Mouse (Mus musculus): ENCODE measurements around the gene Hbs1l. TPM values are rescaled to one million over a fixed set of nuclear protein-coding genes. Genes with fewer than 3 reads are reported as not detected.

Hbs1l gene
- polyA plus RNA-seq, 1 experiment = 27.3 TPM

DNA sequence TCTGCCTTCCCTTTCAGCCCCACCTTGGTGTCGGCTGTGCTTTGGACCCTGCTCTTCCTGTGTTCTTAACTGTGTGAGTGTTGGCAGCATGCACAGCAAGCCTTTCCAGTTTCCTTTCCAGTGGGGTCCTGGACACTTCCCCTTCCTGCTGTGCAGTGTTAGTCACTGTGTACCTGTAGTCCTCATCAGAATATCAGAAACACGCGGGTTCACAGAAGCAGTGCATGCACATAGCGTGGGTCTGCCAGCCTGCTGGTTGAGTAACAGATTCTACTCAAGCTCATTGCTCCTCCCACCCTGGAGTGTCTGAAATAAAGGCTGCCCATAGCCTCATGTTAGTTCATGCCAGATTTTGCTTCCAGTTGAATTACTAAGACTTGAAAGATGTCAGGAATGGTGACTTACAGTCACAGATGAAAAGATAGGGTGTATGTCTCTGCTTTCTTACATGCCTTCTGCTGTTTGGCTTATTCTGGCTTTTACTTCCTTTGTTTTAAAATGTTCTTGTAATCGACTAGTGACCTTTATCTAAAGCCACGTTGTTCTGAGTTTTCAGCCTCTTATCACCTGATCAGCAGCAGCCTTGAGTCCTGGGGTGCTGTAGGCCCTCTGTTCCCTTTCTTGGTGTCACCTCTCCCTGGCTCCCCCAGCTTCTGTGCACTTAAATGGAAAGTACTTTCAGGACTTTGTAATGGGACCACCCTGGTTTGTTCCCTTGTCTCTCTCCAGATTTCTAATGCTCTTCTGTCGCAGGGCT lies 38.7 kb downstream of the Hbs1l start:
- peaks cover 3% of the 10 kb centered on the region; the same call in 1 of the 2 replicates for H3K4me1 ChIP-seq (ENCODE audit: control insufficient read depth, insufficient read depth, insufficient read length, low read length)
- H3K27ac ChIP-seq (replicated peaks; ENCODE audit: low read depth, low read length) = no peak overlapping the region
- no peak overlapping the region for H3K4me3 ChIP-seq (ENCODE audit: insufficient read depth, low read depth, low read length)

DNA sequence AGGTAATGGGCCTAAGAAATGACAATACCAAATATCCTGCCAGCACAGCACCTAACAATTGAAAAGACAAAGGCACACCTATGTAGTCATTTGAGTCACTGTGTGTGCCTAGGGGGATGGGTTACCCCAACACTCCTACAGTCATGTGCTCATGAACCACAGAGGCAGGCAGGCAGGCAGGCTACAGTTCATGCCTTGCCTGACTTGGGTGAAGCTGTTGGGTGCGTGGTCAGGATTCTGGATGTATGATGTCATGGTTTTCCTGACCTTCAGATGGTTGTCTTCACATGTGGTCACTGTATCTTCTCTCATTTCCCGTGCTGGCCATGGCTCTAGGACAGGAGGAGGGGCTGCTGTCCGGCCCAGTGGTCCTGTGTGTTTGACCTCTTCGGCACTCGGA lies 39.8 kb downstream of the Hbs1l start:
- H3K27ac ChIP-seq (replicated peaks; ENCODE audit: low read depth, low read length) = no peak overlapping the region
- H3K4me3 ChIP-seq (ENCODE audit: insufficient read depth, low read depth, low read length) = no peak overlapping the region
- H3K4me1 ChIP-seq (ENCODE audit: control insufficient read depth, insufficient read depth, insufficient read length, low read length) = peaks cover 3% of the 10 kb centered on the region; the same call in 1 of the 2 replicates

DNA sequence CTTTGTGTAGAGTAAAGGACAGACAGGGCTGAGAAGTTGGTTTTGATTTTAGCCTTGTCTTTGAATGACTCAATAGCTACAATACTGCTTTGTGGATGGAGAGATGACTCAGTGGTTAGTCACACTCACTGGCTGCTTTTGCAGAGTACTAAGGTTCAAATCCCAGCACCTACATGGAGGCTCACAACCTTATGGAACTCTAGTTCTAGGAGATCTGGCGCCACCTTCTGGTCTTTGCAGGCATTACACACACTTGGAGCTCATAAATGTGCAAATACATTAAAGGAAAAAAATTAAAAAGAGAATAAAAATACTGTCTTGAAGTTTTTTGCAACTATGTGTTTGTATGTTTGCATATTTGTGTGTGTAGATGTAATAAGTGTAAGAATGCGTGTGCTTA lies 41.4 kb downstream of the Hbs1l start:
- Histone ChIP-seq H3K27ac (replicated peaks; ENCODE audit: low read depth, low read length) (no peak overlapping the region), H3K4me1 (ENCODE audit: control insufficient read depth, insufficient read depth, insufficient read length, low read length) (peaks cover 3% of the 10 kb centered on the region; the same call in 1 of the 2 replicates), H3K4me3 (ENCODE audit: insufficient read depth, low read depth, low read length) (no peak overlapping the region)

DNA sequence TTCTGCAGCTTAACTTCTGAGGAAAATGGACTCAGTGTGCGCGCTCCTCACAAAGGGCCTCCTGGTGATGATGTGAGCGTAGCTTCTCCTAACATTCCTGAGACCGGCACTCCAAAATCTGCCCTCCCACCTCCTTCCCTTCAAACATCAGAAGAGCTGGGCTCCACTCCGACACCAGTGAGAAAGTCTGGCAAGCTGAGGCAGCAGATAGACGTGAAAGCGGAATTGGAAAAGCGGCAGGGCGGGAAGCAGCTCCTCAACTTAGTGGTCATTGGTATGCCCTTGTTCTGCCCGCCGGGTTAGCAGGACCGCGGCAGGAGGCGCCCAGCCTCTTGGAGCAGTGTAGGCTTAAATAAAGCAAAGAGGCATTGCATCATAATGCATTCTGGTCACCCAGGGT lies 45.9 kb downstream of the Hbs1l start:
- H3K27ac ChIP-seq (replicated peaks; ENCODE audit: low read depth, low read length) = no peak overlapping the region
- H3K4me1 ChIP-seq (ENCODE audit: control insufficient read depth, insufficient read depth, insufficient read length, low read length) = no peaks in the 10 kb centered on the region
- no peak overlapping the region for H3K4me3 ChIP-seq (ENCODE audit: insufficient read depth, low read depth, low read length)

DNA sequence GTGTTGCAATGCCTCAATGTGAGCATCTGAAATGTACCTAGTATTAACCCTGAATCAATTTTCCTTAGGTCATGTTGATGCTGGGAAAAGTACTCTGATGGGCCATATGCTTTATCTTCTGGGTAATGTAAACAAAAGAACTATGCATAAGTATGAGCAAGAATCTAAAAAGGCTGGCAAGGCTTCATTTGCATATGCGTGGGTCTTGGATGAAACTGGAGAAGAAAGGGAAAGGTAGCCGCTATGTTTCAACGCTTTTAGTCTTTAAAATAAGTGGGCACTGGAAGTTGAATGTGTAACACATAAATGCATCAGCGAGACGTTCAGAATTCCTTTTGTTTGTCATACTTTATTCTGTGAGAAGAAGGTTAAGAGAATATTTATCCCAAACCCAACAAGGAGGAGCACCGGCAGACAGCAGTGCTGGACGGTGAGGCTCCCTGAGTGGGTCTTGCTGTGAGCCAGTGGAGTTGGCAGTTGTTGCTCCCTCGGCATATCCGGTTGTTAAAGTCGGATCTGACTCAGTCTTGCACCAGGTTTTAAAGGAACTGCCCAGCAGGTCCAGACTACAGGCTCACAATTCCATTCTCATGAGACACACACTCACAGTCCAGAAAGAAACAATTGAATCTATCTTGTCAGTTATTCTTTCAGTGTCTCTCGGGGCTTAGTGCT lies 46.7 kb downstream of the Hbs1l start:
- H3K27ac ChIP-seq (replicated peaks; ENCODE audit: low read depth, low read length) = no peak overlapping the region
- H3K4me1 ChIP-seq (ENCODE audit: control insufficient read depth, insufficient read depth, insufficient read length, low read length) = no peaks in the 10 kb centered on the region
- H3K4me3 ChIP-seq (ENCODE audit: insufficient read depth, low read depth, low read length) = no peak overlapping the region

DNA sequence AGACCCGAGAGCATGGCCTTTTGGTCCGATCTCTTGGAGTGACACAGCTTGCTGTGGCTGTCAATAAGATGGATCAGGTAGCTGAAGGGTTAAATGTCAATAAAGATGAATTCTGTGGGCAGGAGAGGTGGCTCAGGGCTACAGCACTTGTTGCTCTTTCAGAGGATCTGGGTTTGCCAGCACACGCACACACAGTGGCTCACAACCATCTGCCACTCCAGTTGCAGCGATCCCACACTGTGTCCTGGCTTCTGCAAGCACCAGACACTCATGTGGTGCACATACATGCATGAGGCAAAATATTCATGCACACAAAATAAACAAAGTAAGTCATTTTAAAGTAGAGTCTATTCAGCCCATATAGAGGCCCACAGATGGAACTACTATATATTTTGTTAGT lies 51.6 kb downstream of the Hbs1l start:
- no peaks in the 10 kb centered on the region for H3K4me1 ChIP-seq (ENCODE audit: control insufficient read depth, insufficient read depth, insufficient read length, low read length)
- H3K4me3 ChIP-seq (ENCODE audit: insufficient read depth, low read depth, low read length) = no peak overlapping the region
- H3K27ac ChIP-seq (replicated peaks; ENCODE audit: low read depth, low read length) = no peak overlapping the region

DNA sequence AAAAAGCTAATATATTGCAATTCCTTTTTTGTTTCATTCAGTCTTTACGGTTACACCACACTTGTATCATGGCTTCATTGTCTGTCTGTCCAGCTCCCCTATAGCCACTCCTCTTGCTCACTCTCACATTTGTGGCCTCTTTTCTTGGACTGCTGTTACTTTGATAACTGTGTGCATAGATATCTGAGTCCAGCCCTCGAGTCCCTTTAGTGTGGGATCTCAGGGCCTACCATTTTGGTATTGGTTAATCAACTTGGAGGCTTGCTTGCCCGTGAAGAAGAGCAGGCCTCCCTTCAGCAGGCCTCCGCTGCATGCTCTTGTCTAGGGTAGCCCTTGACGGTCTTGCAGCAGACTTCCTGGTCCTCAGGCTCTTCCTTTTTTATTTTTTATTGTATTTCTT lies 53.7 kb downstream of the Hbs1l start:
- Histone ChIP-seq H3K4me3 (ENCODE audit: insufficient read depth, low read depth, low read length) (no peak overlapping the region), H3K4me1 (ENCODE audit: control insufficient read depth, insufficient read depth, insufficient read length, low read length) (no peaks in the 10 kb centered on the region), H3K27ac (replicated peaks; ENCODE audit: low read depth, low read length) (no peak overlapping the region)

DNA sequence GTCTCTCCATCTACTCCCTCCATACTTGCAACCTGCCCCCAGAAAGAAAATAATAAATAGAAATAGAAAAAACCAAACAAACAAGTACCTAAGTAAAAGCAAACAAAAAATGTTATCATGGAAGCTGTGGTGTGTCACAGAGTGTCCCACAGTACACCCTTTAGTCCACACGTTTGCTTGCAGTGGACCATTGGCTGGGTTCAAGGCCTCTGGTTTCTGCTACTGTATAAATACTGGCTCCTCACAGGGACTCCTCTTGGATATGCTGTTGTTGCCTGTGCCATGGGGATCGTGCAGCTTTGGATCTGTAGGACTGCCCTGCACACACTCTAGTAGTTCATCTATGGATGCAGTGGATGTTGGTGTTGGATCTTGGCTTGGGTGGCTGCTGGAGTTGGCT lies 54.2 kb downstream of the Hbs1l start:
- Histone ChIP-seq H3K27ac (replicated peaks; ENCODE audit: low read depth, low read length) (no peak overlapping the region), H3K4me1 (ENCODE audit: control insufficient read depth, insufficient read depth, insufficient read length, low read length) (no peaks in the 10 kb centered on the region), H3K4me3 (ENCODE audit: insufficient read depth, low read depth, low read length) (no peak overlapping the region)

DNA sequence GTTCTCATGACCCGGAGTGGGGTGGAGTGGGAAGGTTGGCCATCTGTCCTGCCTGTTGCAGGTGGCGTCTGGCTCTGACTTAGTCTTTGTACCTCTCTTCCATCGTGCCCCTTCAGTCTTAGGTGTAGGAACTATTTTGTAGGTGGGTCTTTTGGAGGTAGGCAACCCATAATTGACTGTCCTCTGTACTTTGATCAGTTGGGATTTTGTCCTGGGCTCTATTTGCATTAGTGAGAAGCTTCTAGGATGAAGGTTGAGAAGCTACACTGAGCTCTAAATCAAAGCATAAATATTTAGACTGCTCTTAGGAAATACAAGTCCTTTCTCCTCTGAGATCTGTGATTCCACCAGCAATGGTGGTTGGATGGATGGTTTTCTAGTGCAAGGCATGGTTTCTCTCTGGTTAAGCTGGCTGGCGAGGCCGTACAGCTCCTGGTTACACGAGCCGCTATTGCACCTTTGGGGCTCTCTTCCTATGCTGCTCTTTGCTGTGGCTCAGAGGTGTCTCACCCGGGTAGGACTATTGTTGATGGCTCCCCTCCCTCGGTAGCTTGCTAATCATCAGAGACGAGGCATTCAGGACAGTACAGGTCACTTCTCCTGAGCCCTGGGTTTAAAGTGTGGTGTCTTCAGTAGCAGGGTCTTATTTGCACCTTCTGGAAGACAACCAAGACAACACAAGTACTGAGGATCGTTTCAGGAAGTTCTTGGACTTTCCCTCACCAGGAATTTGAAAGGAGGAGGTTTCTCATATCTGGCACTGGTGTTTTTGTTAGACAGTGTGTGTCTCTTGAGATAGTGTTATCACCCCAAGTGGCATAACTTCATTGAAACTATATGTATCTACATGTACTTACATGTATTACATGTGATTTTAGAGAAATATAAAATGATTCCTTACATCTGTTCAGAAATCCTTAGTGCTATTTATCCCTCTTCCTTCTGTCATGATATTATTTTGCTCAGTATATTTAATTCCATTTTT lies 55.0 kb downstream of the Hbs1l start:
- Histone ChIP-seq H3K27ac (replicated peaks; ENCODE audit: low read depth, low read length) (no peak overlapping the region), H3K4me1 (ENCODE audit: control insufficient read depth, insufficient read depth, insufficient read length, low read length) (no peaks in the 10 kb centered on the region), H3K4me3 (ENCODE audit: insufficient read depth, low read depth, low read length) (no peak overlapping the region)

DNA sequence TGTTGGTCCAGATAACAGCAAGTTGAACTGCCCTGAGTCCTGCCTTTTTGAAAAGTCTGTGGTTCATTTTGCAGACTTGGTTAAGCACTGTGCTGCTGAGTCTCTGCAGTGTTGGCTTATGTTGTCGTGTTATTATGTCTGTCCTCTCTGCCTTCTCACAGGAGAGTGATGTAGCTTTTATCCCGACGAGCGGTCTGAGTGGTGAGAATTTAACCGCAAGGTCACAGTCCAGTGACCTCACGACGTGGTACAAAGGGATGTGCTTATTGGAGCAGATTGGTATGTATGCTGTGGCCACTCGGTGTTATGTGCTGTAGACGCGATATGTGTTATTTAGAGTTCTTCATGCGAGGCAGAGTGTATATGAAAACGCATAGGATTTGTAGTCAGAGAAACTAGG lies 56.0 kb downstream of the Hbs1l start:
- no peak overlapping the region for H3K27ac ChIP-seq (replicated peaks; ENCODE audit: low read depth, low read length)
- no peaks in the 10 kb centered on the region for H3K4me1 ChIP-seq (ENCODE audit: control insufficient read depth, insufficient read depth, insufficient read length, low read length)
- H3K4me3 ChIP-seq (ENCODE audit: insufficient read depth, low read depth, low read length) = no peak overlapping the region

DNA sequence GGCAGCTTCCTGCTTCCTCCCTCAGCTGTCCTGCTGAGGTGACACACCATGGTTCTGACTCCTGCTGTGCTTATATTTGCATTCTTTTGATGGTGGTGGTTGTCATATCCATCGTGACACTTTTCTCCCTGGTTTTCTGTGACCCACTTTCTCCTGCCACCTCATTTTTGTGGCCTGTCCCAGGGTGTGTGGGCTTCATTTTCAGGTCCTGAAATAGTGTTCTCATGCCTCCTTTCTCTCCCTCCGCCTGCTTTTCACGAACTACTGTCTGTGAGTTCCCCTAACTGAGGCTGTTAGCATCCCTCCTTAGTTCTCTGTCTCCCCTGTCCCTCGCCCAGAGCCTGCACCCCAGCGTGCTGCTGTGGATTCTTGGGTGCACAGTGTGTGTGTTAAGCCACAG lies 58.1 kb downstream of the Hbs1l start:
- H3K27ac ChIP-seq (replicated peaks; ENCODE audit: low read depth, low read length) = no peak overlapping the region
- no peaks in the 10 kb centered on the region for H3K4me1 ChIP-seq (ENCODE audit: control insufficient read depth, insufficient read depth, insufficient read length, low read length)

DNA sequence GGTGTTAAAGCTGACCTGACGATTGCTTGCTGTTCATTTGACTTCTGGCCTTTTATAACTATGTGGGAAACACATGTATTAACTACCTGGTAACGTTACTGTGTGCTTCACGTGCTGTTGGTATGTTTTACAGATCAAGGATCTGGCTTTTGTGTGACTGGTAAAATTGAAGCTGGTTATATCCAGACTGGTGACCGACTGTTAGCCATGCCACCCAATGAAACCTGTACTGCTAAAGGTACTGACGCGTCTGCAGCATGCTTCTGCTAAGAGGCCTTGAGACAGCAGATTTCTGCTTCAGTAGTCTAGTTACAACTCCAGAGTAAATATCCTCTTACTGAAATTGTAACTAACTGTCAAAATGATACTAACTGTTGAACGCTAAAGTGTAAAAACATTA lies 58.7 kb downstream of the Hbs1l start:
- H3K4me3 ChIP-seq (ENCODE audit: insufficient read depth, low read depth, low read length) = no peak overlapping the region
- H3K27ac ChIP-seq (replicated peaks; ENCODE audit: low read depth, low read length) = no peak overlapping the region
- H3K4me1 ChIP-seq (ENCODE audit: control insufficient read depth, insufficient read depth, insufficient read length, low read length) = no peaks in the 10 kb centered on the region

More for the DNA sequence above, 58.1 kb downstream of the Hbs1l start:
- no peak overlapping the region for H3K4me3 ChIP-seq (ENCODE audit: insufficient read depth, low read depth, low read length)

DNA sequence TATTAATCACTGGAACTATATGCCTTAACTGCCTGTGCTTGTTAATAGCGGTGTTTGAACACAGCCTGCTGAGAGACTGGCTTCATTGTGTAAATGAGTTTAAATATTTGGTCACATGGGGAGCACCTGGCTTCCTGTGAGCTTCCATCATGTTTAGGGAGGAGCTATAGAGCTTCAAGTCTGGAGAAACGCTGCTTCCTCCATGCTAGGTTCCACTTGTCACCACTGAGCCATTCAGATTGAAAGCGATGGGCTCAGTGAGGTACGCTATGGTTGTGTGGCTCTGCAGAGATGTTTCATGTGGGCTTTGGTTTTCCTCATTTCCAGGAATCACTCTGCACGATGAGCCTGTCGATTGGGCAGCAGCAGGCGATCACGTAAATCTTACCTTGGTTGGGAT lies 62.2 kb downstream of the Hbs1l start:
- Histone ChIP-seq H3K27ac (replicated peaks; ENCODE audit: low read depth, low read length) (no peak overlapping the region), H3K4me1 (ENCODE audit: control insufficient read depth, insufficient read depth, insufficient read length, low read length) (no peaks in the 10 kb centered on the region), H3K4me3 (ENCODE audit: insufficient read depth, low read depth, low read length) (no peak overlapping the region)

DNA sequence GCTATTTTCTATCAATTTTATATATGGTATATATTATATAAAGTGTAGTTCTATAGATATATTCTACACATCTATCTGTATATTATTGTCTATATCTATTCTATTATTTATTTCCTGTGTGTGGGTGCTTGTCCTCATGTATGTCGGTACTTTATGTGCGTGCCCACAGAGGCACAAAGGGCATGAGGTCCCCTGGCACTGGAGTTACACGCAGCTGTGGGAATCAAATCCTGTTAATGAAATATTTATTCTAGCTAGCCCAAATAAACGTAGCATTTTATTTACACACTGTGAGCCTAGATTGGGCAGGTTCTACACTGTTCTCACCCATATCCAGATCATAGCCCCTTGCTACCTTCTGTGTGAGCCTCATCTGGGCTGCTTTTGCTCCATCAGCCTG lies 63.3 kb downstream of the Hbs1l start:
- Histone ChIP-seq H3K4me1 (ENCODE audit: control insufficient read depth, insufficient read depth, insufficient read length, low read length) (no peaks in the 10 kb centered on the region), H3K4me3 (ENCODE audit: insufficient read depth, low read depth, low read length) (no peak overlapping the region), H3K27ac (replicated peaks; ENCODE audit: low read depth, low read length) (no peak overlapping the region)

DNA sequence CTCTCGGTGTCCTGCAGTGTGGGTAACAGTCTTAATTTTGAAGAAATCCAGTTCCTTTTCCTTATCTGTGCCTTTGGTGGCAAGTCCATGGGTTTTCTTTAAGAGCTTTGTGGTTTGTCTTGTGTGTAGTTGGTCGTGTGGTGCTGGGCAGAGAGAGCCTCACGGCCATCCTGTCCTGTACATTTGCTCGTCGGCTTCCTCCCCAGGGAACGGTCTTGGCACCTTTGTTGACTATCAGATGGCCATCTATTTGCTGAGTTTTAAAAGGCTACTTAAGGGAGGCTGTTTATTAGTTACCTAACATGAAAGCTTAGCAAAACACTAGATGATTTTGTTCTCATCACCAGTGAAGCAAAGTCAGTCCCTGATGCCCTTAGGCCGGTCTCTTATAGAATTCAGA lies 66.1 kb downstream of the Hbs1l start:
- no peaks in the 10 kb centered on the region for H3K4me1 ChIP-seq (ENCODE audit: control insufficient read depth, insufficient read depth, insufficient read length, low read length)
- H3K27ac ChIP-seq (replicated peaks; ENCODE audit: low read depth, low read length) = no peak overlapping the region
- H3K4me3 ChIP-seq (ENCODE audit: insufficient read depth, low read depth, low read length) = no peak overlapping the region

All from brown adipose tissue, adult 24 weeks (tissue).